Mouse (Mus musculus) midbrain, embryonic 13.5 days (tissue): ENCODE measurements around the gene 2010003K11Rik. TPM values are rescaled to one million over a fixed set of nuclear protein-coding genes. Genes with fewer than 3 reads are reported as not detected.

Experiments
- ATAC-seq: fragments of 200-750 bp; cut with Nextera tagmentation; 2 replicates; pipeline ENCODE4 v1.8.0; 2017; ENCODE audit warnings: mild to moderate bottlenecking, moderate TSS enrichment, moderate library complexity
- H3K27ac ChIP-seq: fragments of 300-500 bp; sonication (generic); 2 replicates; pipeline ENCODE4 v1.5.1; 2015; ENCODE audit warnings: inconsistent platforms, mild to moderate bottlenecking, moderate library complexity
- H3K27me3 ChIP-seq: fragments of 300-500 bp; sonication (generic); 2 replicates; pipeline ENCODE4 v1.6.1; 2015; ENCODE audit warnings: mild to moderate bottlenecking, inconsistent platforms
- H3K36me3 ChIP-seq: fragments of 300-500 bp; sonication (generic); 2 replicates; pipeline ENCODE4 v1.6.1; 2015; ENCODE audit warnings: mild to moderate bottlenecking, inconsistent platforms
- H3K4me1 ChIP-seq: fragments of 300-500 bp; sonication (generic); replicated peaks from 2 replicates; pipeline ENCODE4 v1.6.1; 2015; ENCODE audit warnings: inconsistent platforms
- H3K4me2 ChIP-seq: fragments of 300-500 bp; sonication (generic); replicated peaks from 2 replicates; pipeline ENCODE4 v1.6.1; 2015; ENCODE audit warnings: moderate library complexity, mild to moderate bottlenecking, inconsistent platforms
- H3K4me3 ChIP-seq: fragments of 300-500 bp; sonication (generic); replicated peaks from 2 replicates; pipeline ENCODE4 v1.5.1; 2015; ENCODE audit warnings: mild to moderate bottlenecking, inconsistent platforms
- H3K9ac ChIP-seq: fragments of 300-500 bp; sonication (generic); replicated peaks from 2 replicates; pipeline ENCODE4 v1.6.1; 2015; ENCODE audit warnings: mild to moderate bottlenecking, inconsistent platforms
- H3K9me3 ChIP-seq: fragments of 300-500 bp; sonication (generic); 2 replicates; pipeline ENCODE4 v1.6.1; 2016; ENCODE audit warnings: mild to moderate bottlenecking, inconsistent platforms
- WGBS: fragments of 180-500 bp; shearing (Covaris S2); methylation state at CpG from one replicate; pipeline ENCODE4 v1.1.7; 2015; 5-methylcytosine and 5-hydroxymethylcytosine counted together
- polyA plus RNA-seq: library from polyadenylated mRNA; unstranded; fragments of >200 nt; fragmentation: Nextera tagmentation; extraction: Ambion mirVana; gene quantifications from 2 replicates; pipeline ENCODE4 v1.2.1, GENCODE M21; 2015

Gene 2010003K11Rik
- polyA plus RNA-seq, 1 experiment from 2014 or later = not detected

- WGBS = 77% methylated on average over 2 of the region's 2 CpGs
- H3K27ac ChIP-seq = no peak overlapping the region; the same call in 1 of the 2 replicates
Measured at GRCm38 (mm10) chr19:4516288-4516687, 17.9 kb upstream of the 2010003K11Rik start.

DNA sequence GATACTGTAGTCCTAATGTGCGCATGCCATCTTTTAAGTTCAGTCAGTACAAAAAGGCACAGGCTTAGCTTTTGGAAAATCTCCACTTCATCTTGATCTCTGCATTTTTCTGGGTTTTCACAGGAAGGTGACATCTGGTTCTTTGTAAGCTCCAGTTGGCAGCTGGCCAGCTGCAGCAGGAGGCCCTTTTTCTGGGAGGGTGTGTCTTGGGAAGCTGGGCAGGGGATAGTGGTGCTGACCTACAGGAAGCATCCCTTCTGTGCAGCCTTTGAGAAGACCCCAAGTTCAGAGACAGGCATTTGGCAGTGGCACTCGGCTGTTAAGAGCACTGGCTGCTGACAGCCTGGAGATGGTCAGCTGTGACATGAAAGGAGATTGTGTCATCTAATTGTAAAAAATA, 17.4 kb upstream of the 2010003K11Rik start:
- Histone ChIP-seq H3K4me3 (no peak overlapping the region), H3K27me3 (peaks cover 15% of the 10 kb centered on the region), H3K27ac (peak overlapping the region; percentile 0; the same call in 1 of the 2 replicates), H3K4me1 (peaks cover 15% of the 10 kb centered on the region), H3K4me2 (no peak overlapping the region), H3K36me3 (no peaks in the 10 kb centered on the region), H3K9me3 (no peaks in the 10 kb centered on the region), H3K9ac (no peak overlapping the region)
- WGBS = 53% methylated on average over 2 of the region's 2 CpGs
- ATAC-seq = no peak

More at GRCm38 (mm10) chr19:4516288-4516687, 17.9 kb upstream of the 2010003K11Rik start:
- no peak for ATAC-seq
- no peak overlapping the region for H3K4me2 ChIP-seq
- H3K27me3 ChIP-seq = peaks cover 10% of the 10 kb centered on the region
- H3K36me3 ChIP-seq = no peaks in the 10 kb centered on the region
- no peaks in the 10 kb centered on the region for H3K9me3 ChIP-seq
- H3K4me1 ChIP-seq = peaks cover 11% of the 10 kb centered on the region; the same call in 1 of the 2 replicates
- H3K9ac ChIP-seq = no peak overlapping the region
- H3K4me3 ChIP-seq = no peak overlapping the region

DNA sequence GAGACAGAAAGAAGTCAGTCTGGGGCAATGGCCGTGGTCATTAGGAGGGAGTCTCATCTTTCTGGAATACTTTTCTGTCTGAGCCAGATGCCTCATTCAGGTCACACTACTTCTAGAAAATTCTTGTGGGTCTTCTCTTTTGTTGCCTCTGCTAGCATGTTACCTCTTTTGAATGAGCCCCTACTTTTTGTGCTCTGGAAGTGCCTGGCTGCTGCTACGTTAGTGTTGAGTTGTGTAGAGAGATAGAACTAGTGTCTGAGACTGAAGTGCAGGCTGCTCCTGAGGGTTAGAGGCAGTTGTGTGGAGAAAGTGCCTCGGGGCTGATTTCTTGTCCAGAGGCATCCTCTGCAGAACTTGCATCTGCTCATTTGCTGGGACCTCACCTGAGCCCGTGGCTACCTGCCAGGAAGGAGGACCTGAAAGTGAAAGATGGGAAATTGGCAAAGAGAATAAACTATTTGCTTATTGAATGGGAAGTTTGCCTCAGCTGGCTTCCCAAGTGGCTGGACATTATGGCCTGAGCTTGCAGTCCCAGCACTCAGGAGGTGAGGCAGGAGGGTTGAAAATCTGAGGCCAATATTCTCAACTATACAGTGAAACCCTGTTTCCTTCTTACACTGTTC, 15.0 kb upstream of the 2010003K11Rik start:
- WGBS = 74% methylated on average over 4 of the region's 4 CpGs
- ATAC-seq = no peak
- no peak overlapping the region for H3K4me2 ChIP-seq
- no peaks in the 10 kb centered on the region for H3K9me3 ChIP-seq
- H3K36me3 ChIP-seq = no peaks in the 10 kb centered on the region
- peaks cover 23% of the 10 kb centered on the region for H3K4me1 ChIP-seq
- H3K27me3 ChIP-seq = peaks cover 15% of the 10 kb centered on the region
- H3K4me3 ChIP-seq = no peak overlapping the region
- H3K27ac ChIP-seq = no peak overlapping the region
- H3K9ac ChIP-seq = no peak overlapping the region

DNA sequence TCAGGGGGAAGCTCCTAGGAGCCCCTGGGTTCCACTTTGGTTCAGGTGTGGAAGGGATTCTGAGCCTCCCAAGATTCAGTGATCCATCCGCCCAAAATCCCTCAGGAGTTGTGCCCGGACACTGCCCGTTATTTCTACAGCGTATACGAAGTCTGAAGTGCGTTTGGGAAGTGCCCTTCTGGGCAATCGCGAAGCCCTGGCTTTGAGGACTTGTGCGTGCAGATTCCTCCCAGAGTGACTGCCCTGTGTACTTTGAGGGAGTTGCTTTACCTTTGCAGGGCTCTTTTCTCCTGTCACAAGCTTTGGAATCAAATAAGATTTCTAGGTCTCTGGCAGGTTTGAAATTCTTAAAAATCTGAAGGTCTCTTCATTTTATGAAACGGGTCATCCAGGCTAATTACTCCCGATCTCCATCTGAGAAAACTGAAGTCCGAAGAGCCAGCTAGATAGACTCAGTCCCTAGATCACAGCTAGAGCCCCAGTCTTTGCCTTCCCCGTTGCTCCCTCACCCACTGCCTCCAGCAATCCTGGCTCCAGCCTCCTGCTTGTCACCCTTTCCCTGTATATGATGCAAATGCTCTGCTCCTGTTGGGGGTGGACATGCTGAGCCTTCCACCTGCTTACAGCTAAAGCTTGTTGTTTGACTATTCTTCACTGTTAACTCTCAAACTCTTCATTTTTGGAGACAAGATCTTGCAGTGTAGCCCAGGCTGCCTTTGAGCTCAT, 12.9 kb upstream of the 2010003K11Rik start:
- peaks cover 15% of the 10 kb centered on the region for H3K27me3 ChIP-seq
- H3K36me3 ChIP-seq = no peaks in the 10 kb centered on the region
- H3K9ac ChIP-seq = 0 out of 2 replicates have a peak overlapping the region, but pooled peaks have one; percentile 63
- 9% methylated on average over 13 of the region's 13 CpGs for WGBS
- H3K4me3 ChIP-seq = peak overlapping the region; percentile 68
- H3K4me1 ChIP-seq = peaks cover 22% of the 10 kb centered on the region
- peak overlapping the region; percentile 78 for H3K4me2 ChIP-seq
- no peak for ATAC-seq
- H3K27ac ChIP-seq = no peak overlapping the region
- H3K9me3 ChIP-seq = no peaks in the 10 kb centered on the region

- Histone ChIP-seq H3K4me1 (peaks cover 12% of the 10 kb centered on the region), H3K4me2 (peak within 1 kb of the TSS; percentile 78), H3K4me3 (peak within 1 kb of the TSS; percentile 68), H3K9me3 (no peaks in the 10 kb centered on the region), H3K27me3 (peaks cover 15% of the 10 kb centered on the region), H3K9ac (peak within 1 kb of the TSS; percentile 63), H3K36me3 (no peaks in the 10 kb centered on the region), H3K27ac (no peak within 1 kb of the TSS)
- WGBS = under 1% methylated on average over 68 of the region's 82 CpGs
- ATAC-seq = peak; percentile 100
Measured at GRCm38 (mm10) chr19:4509986-4510963, 11.9 kb upstream of the 2010003K11Rik start, which contains the start of gene Pcx. TSS of gene Pcx (plus strand) at chr19:4510472.

- Histone ChIP-seq H3K4me2 (no peak overlapping the region), H3K27me3 (peaks cover 15% of the 10 kb centered on the region), H3K36me3 (no peaks in the 10 kb centered on the region), H3K9me3 (no peaks in the 10 kb centered on the region), H3K4me3 (no peak overlapping the region), H3K27ac (no peak overlapping the region), H3K9ac (no peak overlapping the region), H3K4me1 (peaks cover 12% of the 10 kb centered on the region)
- WGBS = 70% methylated on average over 3 of the region's 3 CpGs
- ATAC-seq = no peak
Measured at GRCm38 (mm10) chr19:4507746-4508145, 9.4 kb upstream of the 2010003K11Rik start.

DNA sequence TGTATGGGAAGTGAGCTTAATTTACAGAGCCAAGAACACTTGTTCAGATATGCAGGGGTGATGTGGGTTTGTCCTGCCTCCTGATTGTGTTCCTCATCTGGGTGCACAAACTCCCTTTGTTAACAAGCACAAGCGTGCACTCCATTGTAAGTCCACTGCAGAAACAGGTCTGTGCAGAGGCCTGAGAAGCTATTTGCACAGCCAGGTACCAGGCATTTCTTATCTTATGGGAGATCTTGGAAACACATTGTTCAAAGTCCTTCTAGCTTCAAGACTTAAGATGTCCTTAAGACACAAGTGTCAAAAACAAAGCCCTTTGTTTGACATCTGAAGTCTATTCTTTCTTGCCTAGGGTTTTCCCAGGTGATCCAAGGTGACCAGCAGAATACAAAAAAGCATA, 6.4 kb upstream of the 2010003K11Rik start:
- Histone ChIP-seq H3K4me1 (peaks cover 5% of the 10 kb centered on the region), H3K27me3 (no peaks in the 10 kb centered on the region), H3K4me3 (no peak overlapping the region), H3K9me3 (no peaks in the 10 kb centered on the region), H3K36me3 (no peaks in the 10 kb centered on the region), H3K27ac (no peak overlapping the region), H3K9ac (no peak overlapping the region), H3K4me2 (no peak overlapping the region)
- WGBS = 97% methylated on average over 1 of the region's 1 CpGs
- ATAC-seq = no peak

DNA sequence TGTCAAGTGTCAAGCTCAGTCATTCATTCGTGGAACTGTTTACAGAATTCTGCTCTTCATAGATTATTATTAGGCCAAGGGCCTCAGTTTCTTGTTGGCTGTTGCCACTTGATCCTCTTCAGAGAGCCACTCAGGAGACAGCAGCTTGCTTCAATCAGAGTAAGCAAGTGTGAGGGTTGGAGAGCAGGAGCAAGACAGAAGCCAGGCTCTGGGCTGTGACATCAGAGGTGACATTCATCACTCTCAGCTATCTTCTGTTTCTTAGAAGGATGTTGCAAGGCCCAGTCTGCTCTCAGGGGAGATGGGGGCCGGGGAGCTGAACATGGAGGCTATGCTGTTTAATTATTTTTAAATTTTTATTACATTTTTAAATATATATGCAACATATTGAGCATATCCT, 4.3 kb upstream of the 2010003K11Rik start:
- 66% methylated on average over 2 of the region's 2 CpGs for WGBS
- Histone ChIP-seq H3K9ac (no peak overlapping the region), H3K27ac (no peak overlapping the region), H3K9me3 (no peaks in the 10 kb centered on the region), H3K27me3 (no peaks in the 10 kb centered on the region), H3K4me3 (no peak overlapping the region), H3K36me3 (no peaks in the 10 kb centered on the region), H3K4me1 (peaks cover 7% of the 10 kb centered on the region), H3K4me2 (no peak overlapping the region)
- no peak for ATAC-seq

- H3K36me3 ChIP-seq = no peaks in the 10 kb centered on the region
- no peak overlapping the region for H3K4me2 ChIP-seq
- WGBS = 5% methylated on average over 4 of the region's 4 CpGs
- H3K27me3 ChIP-seq = no peaks in the 10 kb centered on the region
- no peak overlapping the region for H3K27ac ChIP-seq
- H3K9ac ChIP-seq = no peak overlapping the region
- no peaks in the 10 kb centered on the region for H3K9me3 ChIP-seq
- peaks cover 9% of the 10 kb centered on the region for H3K4me1 ChIP-seq
- peak; percentile 67 for ATAC-seq
- no peak overlapping the region for H3K4me3 ChIP-seq
Measured at GRCm38 (mm10) chr19:4497263-4497973, 965 bp downstream of the 2010003K11Rik start.

DNA sequence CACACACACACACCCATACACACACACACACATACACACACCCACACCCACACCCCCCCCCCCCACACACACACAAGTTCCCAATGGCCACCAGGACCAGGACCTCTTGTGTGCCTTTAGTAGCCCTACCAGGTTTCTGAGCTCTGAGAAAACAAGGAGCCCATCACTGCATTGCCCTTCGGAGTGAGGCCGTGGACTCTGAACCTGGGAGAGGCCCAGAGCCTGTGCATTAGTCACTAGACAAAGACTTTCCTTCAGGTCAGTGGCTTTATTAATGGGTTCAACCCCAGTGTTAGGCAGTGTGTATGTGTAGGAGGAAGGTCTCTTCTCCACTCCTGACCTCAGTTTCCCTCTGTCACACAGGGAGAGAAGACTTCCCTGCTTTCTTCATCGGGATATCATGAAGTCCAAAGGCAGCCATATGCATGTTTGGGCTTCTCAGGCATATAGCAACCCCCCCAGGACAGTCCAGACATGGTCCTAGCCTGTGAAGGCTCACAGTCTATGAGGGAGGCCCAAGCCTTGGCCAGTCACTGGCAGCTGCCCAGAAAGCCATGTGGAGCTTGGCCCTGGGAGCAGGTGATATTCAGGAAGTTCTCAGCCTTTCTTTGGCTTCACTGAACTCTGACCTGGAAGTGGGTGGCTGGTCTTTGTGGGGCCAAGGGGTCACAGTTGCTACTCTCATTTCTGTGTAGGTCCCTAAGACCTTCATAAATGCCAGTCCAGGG, 1.7 kb downstream of the 2010003K11Rik start:
- peaks cover 9% of the 10 kb centered on the region for H3K4me1 ChIP-seq
- 95% methylated on average over 3 of the region's 3 CpGs for WGBS
- H3K27ac ChIP-seq = no peak overlapping the region
- H3K4me2 ChIP-seq = no peak overlapping the region
- no peaks in the 10 kb centered on the region for H3K9me3 ChIP-seq
- ATAC-seq = no peak
- no peak overlapping the region for H3K9ac ChIP-seq
- H3K4me3 ChIP-seq = no peak overlapping the region
- no peaks in the 10 kb centered on the region for H3K36me3 ChIP-seq
- no peaks in the 10 kb centered on the region for H3K27me3 ChIP-seq

GRCm38 (mm10) chr19:4495814-4496213, 2.6 kb downstream of the 2010003K11Rik start:
- Histone ChIP-seq H3K36me3 (no peaks in the 10 kb centered on the region), H3K4me3 (no peak overlapping the region), H3K9ac (no peak overlapping the region), H3K4me2 (no peak overlapping the region), H3K27ac (no peak overlapping the region), H3K4me1 (peaks cover 9% of the 10 kb centered on the region), H3K27me3 (no peaks in the 10 kb centered on the region), H3K9me3 (no peaks in the 10 kb centered on the region)
- 86% methylated on average over 5 of the region's 5 CpGs for WGBS
- no peak for ATAC-seq
